Mouse (Mus musculus) intestine, embryonic 16.5 days (tissue): ENCODE results near the gene Hnrnph2. TPM values are rescaled to one million over a fixed set of nuclear protein-coding genes. Genes with fewer than 3 reads are reported as not detected.

Experiments used
- ATAC-seq: fragments of 200-750 bp; cut with Nextera tagmentation; 2 replicates; pipeline ENCODE4 v1.8.0; 2017; ENCODE audit warnings: moderate TSS enrichment, moderate library complexity
- H3K27ac ChIP-seq: fragments of 300-500 bp; sonication (generic); 2 replicates; pipeline ENCODE4 v1.5.1; 2014; ENCODE audit warnings: mild to moderate bottlenecking, low read length
- H3K27me3 ChIP-seq: fragments of 300-500 bp; sonication (generic); replicated peaks from 2 replicates; pipeline ENCODE4 v1.6.1; 2014; ENCODE audit warnings: low read length, control low read depth, mixed read lengths; ENCODE audit not compliant: control insufficient read depth, insufficient read depth
- H3K36me3 ChIP-seq: fragments of 300-500 bp; sonication (generic); 2 replicates; pipeline ENCODE4 v1.6.1; 2014; ENCODE audit warnings: low read length, control low read depth; ENCODE audit not compliant: control insufficient read depth, insufficient read depth
- H3K4me1 ChIP-seq: fragments of 300-500 bp; sonication (generic); 2 replicates; pipeline ENCODE4 v1.6.1; 2014; ENCODE audit warnings: low read length, control low read depth, mixed read lengths; ENCODE audit not compliant: control insufficient read depth, insufficient read depth
- H3K4me2 ChIP-seq: fragments of 300-500 bp; sonication (generic); 2 replicates; pipeline ENCODE4 v1.6.1; 2014; ENCODE audit warnings: low read depth, low read length, control low read depth
- H3K4me3 ChIP-seq: fragments of 300-500 bp; sonication (generic); 2 replicates; pipeline ENCODE4 v1.5.1; 2014; ENCODE audit warnings: mild to moderate bottlenecking, low read length
- H3K9ac ChIP-seq: fragments of 300-500 bp; sonication (generic); 2 replicates; pipeline ENCODE4 v1.6.1; 2014; ENCODE audit warnings: low read depth, low read length
- H3K9me3 ChIP-seq: fragments of 300-500 bp; sonication (generic); 2 replicates; pipeline ENCODE4 v1.6.1; 2016; ENCODE audit warnings: low read length, control low read depth; ENCODE audit not compliant: control insufficient read depth
- WGBS: fragments of 180-500 bp; shearing (Covaris S2); extraction: QIAGEN DNeasy Blood & Tissue Kit; methylation state at CpG from one replicate; pipeline ENCODE4 v1.1.7; 2014; 5-methylcytosine and 5-hydroxymethylcytosine counted together
- polyA plus RNA-seq: library from polyadenylated mRNA; unstranded; fragments of >200 nt; fragmentation: Nextera tagmentation; extraction: Ambion mirVana; gene quantifications from 2 replicates; pipeline ENCODE4 v1.2.1, GENCODE M21; 2015

The Hnrnph2 gene
- polyA plus RNA-seq, 1 experiment from 2014 or later: 130 TPM

GRCm38 (mm10) chrX:134582888-134583669, 17.9 kb upstream of the Hnrnph2 start, which contains the start of gene Btk:
Btk (minus strand) TSS chrX:134583570.
- H3K4me3 ChIP-seq: no peak within 1 kb of the TSS
- ATAC-seq: no peak
- H3K27me3 ChIP-seq: no peaks in the 10 kb centered on the region
- H3K4me2 ChIP-seq: no peak within 1 kb of the TSS
- no peak within 1 kb of the TSS for H3K27ac ChIP-seq
- no peaks in the 10 kb centered on the region for H3K9me3 ChIP-seq
- no peaks in the 10 kb centered on the region for H3K36me3 ChIP-seq
- H3K4me1 ChIP-seq: no peaks in the 10 kb centered on the region
- H3K9ac ChIP-seq: no peak within 1 kb of the TSS
- 78% methylated on average over 11 of the region's 11 CpGs for WGBS

DNA sequence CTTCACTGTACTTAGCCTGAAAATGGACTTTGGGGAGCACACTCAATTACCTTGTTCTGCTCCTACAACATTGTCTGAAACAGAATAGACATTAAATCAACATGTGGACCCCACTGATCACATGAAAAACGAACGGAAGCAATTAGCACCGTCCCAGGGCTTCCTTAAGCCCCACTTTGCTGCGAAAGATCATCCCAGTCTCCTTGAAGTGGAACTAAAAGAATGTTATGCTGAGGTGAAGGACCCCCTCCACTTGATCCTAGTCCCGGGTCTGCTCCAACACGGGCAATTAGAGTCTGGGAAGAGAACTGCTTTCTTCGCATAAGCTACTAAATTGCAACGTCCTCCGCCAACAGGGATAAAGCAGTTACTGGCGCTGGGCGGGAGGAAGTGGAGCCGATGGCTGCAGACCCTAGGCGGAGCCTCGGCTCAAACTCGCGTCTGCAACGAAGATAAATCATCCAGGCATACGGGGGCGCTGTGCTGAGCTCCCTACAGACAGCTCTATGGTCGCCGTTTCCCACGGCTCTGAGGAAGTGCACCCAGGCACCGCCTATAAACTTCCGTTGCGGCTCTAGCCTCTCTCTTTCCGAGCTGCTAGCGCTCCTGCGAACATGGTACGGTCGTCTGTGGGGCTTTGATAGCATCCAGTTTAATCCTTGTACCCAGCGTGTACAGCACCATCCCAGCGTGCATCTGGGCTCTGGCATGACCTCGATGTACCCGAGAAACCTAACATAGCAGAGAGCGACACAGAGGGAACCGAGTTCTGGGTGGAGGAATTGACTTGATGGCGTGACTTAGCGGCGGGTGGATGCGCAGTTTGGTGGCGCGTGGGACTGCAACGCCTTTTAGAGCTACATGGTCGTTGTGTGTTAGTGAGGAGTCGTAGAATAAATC, 15.6 kb upstream of the Hnrnph2 start, which contains the start of gene Rpl36a:
TSS of gene Rpl36a (plus strand) at position 552 of the 900 bp plus-strand sequence.
- Histone ChIP-seq H3K27ac (peak within 1 kb of the TSS; percentile 77), H3K9me3 (no peaks in the 10 kb centered on the region), H3K9ac (peak within 1 kb of the TSS; percentile 72), H3K36me3 (no peaks in the 10 kb centered on the region), H3K4me2 (peak within 1 kb of the TSS; percentile 56), H3K4me3 (peak within 1 kb of the TSS; percentile 58), H3K27me3 (no peaks in the 10 kb centered on the region), H3K4me1 (no peaks in the 10 kb centered on the region)
- peak; percentile 95 for ATAC-seq
- 22% methylated on average over 45 of the region's 45 CpGs for WGBS

GRCm38 (mm10) chrX:134586447-134586846, 14.5 kb upstream of the Hnrnph2 start:
- H3K27ac ChIP-seq: no peak overlapping the region; the same call in 1 of the 2 replicates
- WGBS: 30% methylated on average over 8 of the region's 8 CpGs
- H3K36me3 ChIP-seq: no peaks in the 10 kb centered on the region

GRCm38 (mm10) chrX:134588261-134588660, 12.7 kb upstream of the Hnrnph2 start:
- Histone ChIP-seq H3K27me3 (no peaks in the 10 kb centered on the region), H3K4me3 (no peak overlapping the region), H3K9ac (no peak overlapping the region), H3K4me2 (no peak overlapping the region), H3K4me1 (no peaks in the 10 kb centered on the region), H3K9me3 (no peaks in the 10 kb centered on the region), H3K36me3 (no peaks in the 10 kb centered on the region), H3K27ac (no peak overlapping the region)
- WGBS: 80% methylated on average over 4 of the region's 4 CpGs
- no peak for ATAC-seq

More at GRCm38 (mm10) chrX:134586447-134586846, 14.5 kb upstream of the Hnrnph2 start:
- peak overlapping the region; percentile 56 for H3K4me2 ChIP-seq
- no peaks in the 10 kb centered on the region for H3K27me3 ChIP-seq
- H3K4me3 ChIP-seq: peak overlapping the region; percentile 58
- no peaks in the 10 kb centered on the region for H3K9me3 ChIP-seq
- H3K4me1 ChIP-seq: no peaks in the 10 kb centered on the region
- ATAC-seq: no peak
- peak overlapping the region; percentile 72 for H3K9ac ChIP-seq

GRCm38 (mm10) chrX:134588997-134589396, 12.0 kb upstream of the Hnrnph2 start:
- H3K27ac ChIP-seq: 0 out of 2 replicates have a peak overlapping the region, but pooled peaks have one; percentile 14
- H3K4me1 ChIP-seq: no peaks in the 10 kb centered on the region
- no peaks in the 10 kb centered on the region for H3K9me3 ChIP-seq
- no peak overlapping the region for H3K4me3 ChIP-seq
- H3K4me2 ChIP-seq: no peak overlapping the region
- ATAC-seq: no peak
- 88% methylated on average over 3 of the region's 3 CpGs for WGBS
- no peak overlapping the region for H3K9ac ChIP-seq
- no peaks in the 10 kb centered on the region for H3K36me3 ChIP-seq
- H3K27me3 ChIP-seq: no peaks in the 10 kb centered on the region

DNA sequence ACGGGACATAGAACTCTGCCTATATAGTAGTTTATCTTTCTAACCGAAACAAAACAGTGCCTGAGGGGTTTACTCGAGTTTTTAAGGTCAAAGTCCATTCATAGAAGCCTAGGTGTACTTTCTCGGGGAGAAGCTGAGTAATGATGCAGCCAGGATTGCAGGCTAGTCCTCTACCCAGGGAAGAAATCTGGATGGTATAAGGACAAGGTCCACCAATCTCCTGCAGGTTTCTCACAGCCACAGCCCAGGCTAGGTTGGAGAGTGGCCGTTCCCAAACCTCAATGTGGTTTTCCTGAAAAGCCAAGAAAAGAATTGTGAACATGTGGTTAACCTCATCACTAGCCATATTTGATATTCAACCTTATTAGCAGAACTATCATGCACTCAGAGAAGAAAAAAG, 11.1 kb upstream of the Hnrnph2 start:
- Histone ChIP-seq H3K27me3 (no peaks in the 10 kb centered on the region), H3K4me2 (no peak overlapping the region), H3K9ac (no peak overlapping the region), H3K9me3 (no peaks in the 10 kb centered on the region), H3K27ac (no peak overlapping the region), H3K4me1 (no peaks in the 10 kb centered on the region), H3K4me3 (no peak overlapping the region), H3K36me3 (no peaks in the 10 kb centered on the region)
- peak; percentile 64 for ATAC-seq
- 45% methylated on average over 5 of the region's 5 CpGs for WGBS

DNA sequence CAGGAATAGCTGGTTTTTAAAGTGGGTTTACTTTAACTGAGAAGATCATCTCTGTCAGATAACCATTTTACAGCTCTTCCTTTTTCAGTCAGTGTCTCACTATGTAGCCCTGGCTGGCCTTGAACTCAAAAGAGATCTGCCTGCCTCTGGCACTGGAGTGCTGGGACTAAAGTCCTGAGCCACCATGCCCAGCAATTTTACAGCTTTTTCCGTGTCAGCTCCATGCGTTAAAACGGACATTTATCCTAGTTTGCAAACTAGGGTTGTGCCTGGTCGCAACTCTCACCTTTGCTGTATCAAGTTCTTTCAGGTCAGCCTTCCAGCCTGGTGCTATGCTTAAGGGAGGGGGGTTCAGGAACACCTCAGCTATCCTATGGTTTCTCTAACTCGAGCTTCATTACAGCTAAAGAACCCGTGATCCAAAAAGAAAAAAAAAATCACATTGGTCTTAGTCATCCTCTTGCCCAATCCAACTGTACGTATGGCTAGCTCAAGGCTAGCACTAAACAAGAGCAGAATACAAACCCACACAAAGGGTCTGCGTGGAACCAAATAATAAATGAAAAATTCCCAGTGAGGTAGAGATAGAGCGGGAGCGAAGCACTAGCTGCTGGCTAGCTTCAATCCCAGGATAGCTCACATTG, 935 bp upstream of the Hnrnph2 start:
- WGBS: 24% methylated on average over 10 of the region's 10 CpGs
- ATAC-seq: peak; percentile 17
- H3K27ac ChIP-seq: peak overlapping the region; percentile 74
- H3K4me1 ChIP-seq: no peaks in the 10 kb centered on the region
- H3K9me3 ChIP-seq: no peaks in the 10 kb centered on the region
- H3K27me3 ChIP-seq: no peaks in the 10 kb centered on the region
- H3K36me3 ChIP-seq: no peaks in the 10 kb centered on the region
- peak overlapping the region; percentile 58 for H3K4me3 ChIP-seq
- peak overlapping the region; percentile 62 for H3K9ac ChIP-seq
- peak overlapping the region; percentile 61 for H3K4me2 ChIP-seq

- peak; percentile 85 for ATAC-seq
- Histone ChIP-seq H3K9ac (peak overlapping the region; percentile 70), H3K4me3 (peak overlapping the region; percentile 58), H3K27ac (peak overlapping the region; percentile 83), H3K27me3 (no peaks in the 10 kb centered on the region), H3K4me1 (no peaks in the 10 kb centered on the region), H3K36me3 (no peaks in the 10 kb centered on the region), H3K9me3 (no peaks in the 10 kb centered on the region), H3K4me2 (peak overlapping the region; percentile 48)
- WGBS: 17% methylated on average over 38 of the region's 43 CpGs
These were observed 571 bp downstream of the Hnrnph2 start for GRCm38 (mm10) chrX:134601380-134602120.
